Mouse (Mus musculus) G1E (cell line): ENCODE results near the gene Syt2.

Source experiments
- CTCF ChIP-seq: IDR thresholded peaks from 2 replicates; pipeline ENCODE4 v1.5.1; 2012; ENCODE audit warnings: low read depth, low read length, inconsistent platforms, mixed read lengths
- GATA1 ChIP-seq: IDR thresholded peaks from 2 replicates; pipeline ENCODE4 v1.6.1; 2012; ENCODE audit warnings: borderline replicate concordance, low read length, inconsistent platforms, mixed read lengths
- TAL1 ChIP-seq: conservative IDR thresholded peaks from 2 replicates; pipeline ENCODE4 v1.6.1; 2012; ENCODE audit warnings: low read depth, low read length, inconsistent platforms, mixed read lengths

DNA sequence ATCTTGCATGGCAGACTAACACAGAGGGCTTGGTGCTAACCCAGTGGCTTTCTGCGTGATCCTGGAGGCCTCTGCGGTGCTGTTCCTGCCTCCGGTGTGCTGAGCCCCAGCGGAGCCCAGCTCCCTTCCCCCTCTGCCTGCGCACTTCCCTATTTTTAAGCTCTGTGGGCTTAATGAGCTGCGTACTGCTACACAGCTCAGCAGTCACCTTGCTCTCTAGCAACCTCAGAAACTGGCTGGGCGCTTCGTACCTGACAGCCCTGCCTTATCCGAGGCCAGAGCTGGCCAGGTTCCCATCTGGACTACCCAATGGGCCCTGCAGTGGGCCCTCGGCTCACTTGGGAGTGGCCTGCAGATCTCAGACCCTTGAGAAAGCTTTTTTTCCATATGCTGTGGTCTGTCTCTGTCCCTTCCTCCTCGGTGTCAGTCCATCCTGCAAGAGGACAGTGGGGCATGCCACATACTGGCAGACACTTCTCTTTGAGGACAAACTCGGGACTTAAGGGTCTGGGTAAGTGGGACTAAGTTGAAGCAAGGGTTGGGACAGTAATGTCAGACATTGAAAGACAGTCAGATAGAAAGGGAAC is 73.3 kb downstream of the Syt2 start:
- TF ChIP-seq CTCF (no peak), TAL1 (no peak), GATA1 (no peak)
